Mouse (Mus musculus) stomach, embryonic 15.5 days (tissue): ENCODE measurements around the gene Zfp281. TPM values are rescaled to one million over a fixed set of nuclear protein-coding genes. Genes with fewer than 3 reads are reported as not detected.
A peak's percentile ranks its signal among the peaks of the same experiment; 100 is the strongest.

Experiments
- ATAC-seq: fragments of 200-750 bp; cut with Nextera tagmentation; 2 replicates; pipeline ENCODE4 v1.8.0; 2017; ENCODE audit warnings: low read depth, moderate number of reproducible peaks, moderate TSS enrichment; ENCODE audit not compliant: insufficient read depth, low FRiP score
- H3K27ac ChIP-seq: fragments of 300-500 bp; sonication (generic); 2 replicates; pipeline ENCODE4 v1.5.1; 2015; ENCODE audit warnings: mild to moderate bottlenecking, inconsistent platforms
- H3K27me3 ChIP-seq: fragments of 300-500 bp; sonication (generic); replicated peaks from 2 replicates; pipeline ENCODE4 v1.6.1; 2015; ENCODE audit warnings: inconsistent platforms
- H3K36me3 ChIP-seq: fragments of 300-500 bp; sonication (generic); 2 replicates; pipeline ENCODE4 v1.6.1; 2015; ENCODE audit warnings: inconsistent platforms
- H3K4me1 ChIP-seq: fragments of 300-500 bp; sonication (generic); 2 replicates; pipeline ENCODE4 v1.6.1; 2015; ENCODE audit warnings: inconsistent platforms
- H3K4me2 ChIP-seq: fragments of 300-500 bp; sonication (generic); 2 replicates; pipeline ENCODE4 v1.6.1; 2015; ENCODE audit warnings: mild to moderate bottlenecking, inconsistent platforms
- H3K4me3 ChIP-seq: fragments of 300-500 bp; sonication (generic); replicated peaks from 2 replicates; pipeline ENCODE4 v1.5.1; 2015; ENCODE audit warnings: inconsistent platforms
- H3K9ac ChIP-seq: fragments of 300-500 bp; sonication (generic); 2 replicates; pipeline ENCODE4 v1.6.1; 2015; ENCODE audit warnings: inconsistent platforms
- H3K9me3 ChIP-seq: fragments of 300-500 bp; sonication (generic); 2 replicates; pipeline ENCODE4 v1.6.1; 2016; ENCODE audit warnings: inconsistent platforms
- WGBS: fragments of 180-500 bp; shearing (Covaris S2); methylation state at CpG from one replicate; pipeline ENCODE4 v1.1.7; 2015; 5-methylcytosine and 5-hydroxymethylcytosine counted together
- polyA plus RNA-seq: library from polyadenylated mRNA; unstranded; fragments of >200 nt; fragmentation: Nextera tagmentation; extraction: Ambion mirVana; gene quantifications from 2 replicates; pipeline ENCODE4 v1.2.1, GENCODE M21; 2015

Gene Zfp281
- polyA plus RNA-seq, 1 experiment from 2014 or later = 16.0 TPM

GRCm38 (mm10) chr1:136600067-136600466 lies 24.6 kb upstream of the Zfp281 start:
- no peaks in the 10 kb centered on the region for H3K9me3 ChIP-seq
- no peak for ATAC-seq
- 64% methylated on average over 3 of the region's 3 CpGs for WGBS
- no peaks in the 10 kb centered on the region for H3K36me3 ChIP-seq
- no peaks in the 10 kb centered on the region for H3K4me1 ChIP-seq
- no peak overlapping the region for H3K27ac ChIP-seq
- H3K27me3 ChIP-seq = no peaks in the 10 kb centered on the region
- no peak overlapping the region for H3K9ac ChIP-seq
- H3K4me2 ChIP-seq = no peak overlapping the region
- no peak overlapping the region for H3K4me3 ChIP-seq

GRCm38 (mm10) chr1:136600647-136601345 lies 23.9 kb upstream of the Zfp281 start:
- no peak overlapping the region for H3K27ac ChIP-seq
- 59% methylated on average over 9 of the region's 9 CpGs for WGBS
- H3K4me1 ChIP-seq = no peaks in the 10 kb centered on the region
- no peaks in the 10 kb centered on the region for H3K36me3 ChIP-seq
- H3K4me2 ChIP-seq = no peak overlapping the region
- no peak for ATAC-seq
- H3K4me3 ChIP-seq = no peak overlapping the region
- H3K27me3 ChIP-seq = no peaks in the 10 kb centered on the region
- H3K9me3 ChIP-seq = no peaks in the 10 kb centered on the region
- no peak overlapping the region for H3K9ac ChIP-seq

GRCm38 (mm10) chr1:136601346-136601888 lies 23.3 kb upstream of the Zfp281 start:
- H3K9ac ChIP-seq = no peak overlapping the region
- H3K4me3 ChIP-seq = no peak overlapping the region
- H3K36me3 ChIP-seq = no peaks in the 10 kb centered on the region
- 75% methylated on average over 10 of the region's 10 CpGs for WGBS
- H3K4me2 ChIP-seq = no peak overlapping the region
- no peak for ATAC-seq
- H3K27me3 ChIP-seq = no peaks in the 10 kb centered on the region
- H3K9me3 ChIP-seq = no peaks in the 10 kb centered on the region
- no peaks in the 10 kb centered on the region for H3K4me1 ChIP-seq
- H3K27ac ChIP-seq = no peak overlapping the region

- Histone ChIP-seq H3K4me1 (no peaks in the 10 kb centered on the region), H3K4me3 (no peak overlapping the region), H3K36me3 (no peaks in the 10 kb centered on the region), H3K27me3 (no peaks in the 10 kb centered on the region), H3K9ac (no peak overlapping the region), H3K4me2 (no peak overlapping the region), H3K27ac (peak overlapping the region; percentile 40; the same call in 1 of the 2 replicates), H3K9me3 (no peaks in the 10 kb centered on the region)
- peak; percentile 71 for ATAC-seq
- 65% methylated on average over 5 of the region's 5 CpGs for WGBS
Observed at GRCm38 (mm10) chr1:136602303-136602702, 22.4 kb upstream of the Zfp281 start.

GRCm38 (mm10) chr1:136604190-136604589 lies 20.5 kb upstream of the Zfp281 start:
- Histone ChIP-seq H3K4me2 (no peak overlapping the region), H3K27me3 (no peaks in the 10 kb centered on the region), H3K4me1 (no peaks in the 10 kb centered on the region), H3K27ac (no peak overlapping the region), H3K4me3 (no peak overlapping the region), H3K9me3 (no peaks in the 10 kb centered on the region), H3K9ac (no peak overlapping the region), H3K36me3 (no peaks in the 10 kb centered on the region)
- no peak for ATAC-seq
- 77% methylated on average over 4 of the region's 4 CpGs for WGBS

GRCm38 (mm10) chr1:136605790-136606189 lies 18.9 kb upstream of the Zfp281 start:
- Histone ChIP-seq H3K9me3 (no peaks in the 10 kb centered on the region), H3K4me1 (no peaks in the 10 kb centered on the region), H3K36me3 (no peaks in the 10 kb centered on the region), H3K27ac (no peak overlapping the region), H3K4me2 (no peak overlapping the region), H3K27me3 (no peaks in the 10 kb centered on the region), H3K4me3 (no peak overlapping the region), H3K9ac (no peak overlapping the region)
- peak; percentile 65 for ATAC-seq
- WGBS = 56% methylated on average over 9 of the region's 9 CpGs

- Histone ChIP-seq H3K27me3 (no peaks in the 10 kb centered on the region), H3K27ac (peak overlapping the region; percentile 45; the same call in 1 of the 2 replicates), H3K4me3 (no peak overlapping the region), H3K36me3 (no peaks in the 10 kb centered on the region), H3K9ac (no peak overlapping the region), H3K9me3 (no peaks in the 10 kb centered on the region), H3K4me1 (no peaks in the 10 kb centered on the region), H3K4me2 (no peak overlapping the region)
- ATAC-seq = no peak
- WGBS = 69% methylated on average over 4 of the region's 4 CpGs
Observed at GRCm38 (mm10) chr1:136606278-136606677, 18.4 kb upstream of the Zfp281 start.

GRCm38 (mm10) chr1:136608339-136609261 lies 16.1 kb upstream of the Zfp281 start:
- Histone ChIP-seq H3K36me3 (no peaks in the 10 kb centered on the region), H3K4me2 (no peak overlapping the region), H3K27ac (no peak overlapping the region), H3K4me3 (no peak overlapping the region), H3K9me3 (no peaks in the 10 kb centered on the region), H3K27me3 (no peaks in the 10 kb centered on the region), H3K4me1 (0 out of 2 replicates have a peak, but pooled peaks cover 3% of the 10 kb centered on the region), H3K9ac (no peak overlapping the region)
- 58% methylated on average over 11 of the region's 11 CpGs for WGBS
- no peak for ATAC-seq

GRCm38 (mm10) chr1:136611803-136612202 lies 12.9 kb upstream of the Zfp281 start:
- Histone ChIP-seq H3K4me1 (0 out of 2 replicates have a peak, but pooled peaks cover 3% of the 10 kb centered on the region), H3K4me3 (no peak overlapping the region), H3K27ac (no peak overlapping the region), H3K36me3 (no peaks in the 10 kb centered on the region), H3K9ac (no peak overlapping the region), H3K9me3 (no peaks in the 10 kb centered on the region), H3K4me2 (no peak overlapping the region), H3K27me3 (no peaks in the 10 kb centered on the region)
- 78% methylated on average over 9 of the region's 9 CpGs for WGBS
- no peak for ATAC-seq

GRCm38 (mm10) chr1:136613300-136613751 lies 11.4 kb upstream of the Zfp281 start:
- H3K4me1 ChIP-seq = 0 out of 2 replicates have a peak, but pooled peaks cover 3% of the 10 kb centered on the region
- peak overlapping the region; percentile 51; the same call in 1 of the 2 replicates for H3K27ac ChIP-seq
- no peaks in the 10 kb centered on the region for H3K36me3 ChIP-seq
- ATAC-seq = no peak
- H3K27me3 ChIP-seq = no peaks in the 10 kb centered on the region
- H3K9ac ChIP-seq = no peak overlapping the region
- 42% methylated on average over 6 of the region's 6 CpGs for WGBS
- no peaks in the 10 kb centered on the region for H3K9me3 ChIP-seq
- no peak overlapping the region for H3K4me3 ChIP-seq
- H3K4me2 ChIP-seq = no peak overlapping the region

GRCm38 (mm10) chr1:136614748-136615440 lies 9.8 kb upstream of the Zfp281 start:
- H3K9me3 ChIP-seq = no peaks in the 10 kb centered on the region
- no peak overlapping the region for H3K27ac ChIP-seq
- no peak for ATAC-seq
- H3K27me3 ChIP-seq = no peaks in the 10 kb centered on the region
- H3K4me1 ChIP-seq = 0 out of 2 replicates have a peak, but pooled peaks cover 3% of the 10 kb centered on the region
- H3K36me3 ChIP-seq = no peaks in the 10 kb centered on the region
- 74% methylated on average over 11 of the region's 11 CpGs for WGBS
- H3K4me2 ChIP-seq = no peak overlapping the region
- no peak overlapping the region for H3K4me3 ChIP-seq
- no peak overlapping the region for H3K9ac ChIP-seq
